Mouse (Mus musculus): ENCODE results near the gene Rtel1. TPM values are rescaled to one million over a fixed set of nuclear protein-coding genes. Genes with fewer than 3 reads are reported as not detected.

Rtel1 gene
- polyA plus RNA-seq, 1 experiment = 119 TPM

DNA sequence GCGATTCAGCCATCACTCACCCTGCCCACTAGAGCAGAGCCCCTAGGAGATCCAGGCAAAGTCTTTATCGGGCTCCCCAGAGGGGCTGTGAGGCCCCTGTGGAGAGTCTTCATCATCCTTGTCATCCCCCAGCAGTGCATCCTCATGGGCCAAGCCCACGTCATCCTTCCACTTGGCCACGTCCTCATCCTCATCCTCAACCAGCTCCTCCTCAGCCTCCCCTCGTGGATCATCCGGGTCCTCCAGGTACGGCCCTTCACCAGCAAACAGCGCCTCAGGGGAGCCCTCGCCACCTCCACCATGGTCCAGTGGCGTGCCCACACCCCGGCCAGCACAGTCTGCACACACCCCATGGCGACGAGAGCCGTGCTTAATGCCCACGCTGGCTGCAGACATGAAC, 71.5 kb downstream of the Rtel1 start:
- Histone ChIP-seq H3K27me3 (ENCODE audit: control insufficient read depth, insufficient read depth, low read length) (no peaks in the 10 kb centered on the region), H3K4me1 (replicated peaks; ENCODE audit: control insufficient read depth, insufficient read depth, low read length) (no peaks in the 10 kb centered on the region), H3K4me3 (ENCODE audit: control insufficient read depth, insufficient read depth, low read length) (no peak overlapping the region), H3K27ac (ENCODE audit: control insufficient read depth, insufficient read depth, low read length) (no peak overlapping the region), H3K36me3 (ENCODE audit: control insufficient read depth, insufficient read depth, low read length) (0 out of 2 replicates have a peak, but pooled peaks cover 1% of the 10 kb centered on the region)
- TF ChIP-seq CTCF (IDR thresholded peaks at IDR 0.05; ENCODE audit: borderline replicate concordance, control insufficient read depth, extremely low read depth, insufficient read depth, low read length, poor library complexity) (no peak), POLR2A (IDR thresholded peaks at IDR 0.05; ENCODE audit: control insufficient read depth, extremely low read depth, insufficient read depth, low read length, poor library complexity) (no peak)
- no peak for DNase-seq
- WGBS = 96% methylated on average over 15 of the region's 15 CpGs

DNA sequence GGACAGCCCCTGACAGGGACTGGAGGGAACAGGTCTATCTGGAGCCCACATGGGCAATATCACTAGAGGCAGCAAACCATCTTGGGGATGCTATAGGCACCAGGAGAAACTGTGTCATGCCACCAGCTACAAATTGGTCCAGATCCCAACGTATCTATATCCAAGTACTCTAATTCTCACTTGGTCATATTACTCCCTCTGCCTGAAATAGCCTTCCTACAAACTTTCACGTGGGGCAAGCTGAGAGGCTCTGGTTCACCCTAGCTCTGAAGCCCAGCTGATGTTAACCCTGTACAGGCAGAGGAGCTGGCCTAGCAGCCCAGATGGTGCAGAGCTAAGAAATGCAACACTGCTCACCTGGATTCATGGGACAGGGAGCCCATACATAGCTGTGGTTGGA, 72.0 kb downstream of the Rtel1 start:
- Histone ChIP-seq H3K4me1 (replicated peaks; ENCODE audit: control insufficient read depth, insufficient read depth, low read length) (no peaks in the 10 kb centered on the region), H3K27me3 (ENCODE audit: control insufficient read depth, insufficient read depth, low read length) (no peaks in the 10 kb centered on the region), H3K36me3 (ENCODE audit: control insufficient read depth, insufficient read depth, low read length) (no peaks in the 10 kb centered on the region), H3K27ac (ENCODE audit: control insufficient read depth, insufficient read depth, low read length) (no peak overlapping the region), H3K4me3 (ENCODE audit: control insufficient read depth, insufficient read depth, low read length) (no peak overlapping the region)
- no peak for TF ChIP-seq CTCF (IDR thresholded peaks at IDR 0.05; ENCODE audit: borderline replicate concordance, control insufficient read depth, extremely low read depth, insufficient read depth, low read length, poor library complexity)
- TF ChIP-seq POLR2A (IDR thresholded peaks at IDR 0.05; ENCODE audit: control insufficient read depth, extremely low read depth, insufficient read depth, low read length, poor library complexity) = no peak
- 70% methylated on average over 2 of the region's 2 CpGs for WGBS
- DNase-seq = no peak

DNA sequence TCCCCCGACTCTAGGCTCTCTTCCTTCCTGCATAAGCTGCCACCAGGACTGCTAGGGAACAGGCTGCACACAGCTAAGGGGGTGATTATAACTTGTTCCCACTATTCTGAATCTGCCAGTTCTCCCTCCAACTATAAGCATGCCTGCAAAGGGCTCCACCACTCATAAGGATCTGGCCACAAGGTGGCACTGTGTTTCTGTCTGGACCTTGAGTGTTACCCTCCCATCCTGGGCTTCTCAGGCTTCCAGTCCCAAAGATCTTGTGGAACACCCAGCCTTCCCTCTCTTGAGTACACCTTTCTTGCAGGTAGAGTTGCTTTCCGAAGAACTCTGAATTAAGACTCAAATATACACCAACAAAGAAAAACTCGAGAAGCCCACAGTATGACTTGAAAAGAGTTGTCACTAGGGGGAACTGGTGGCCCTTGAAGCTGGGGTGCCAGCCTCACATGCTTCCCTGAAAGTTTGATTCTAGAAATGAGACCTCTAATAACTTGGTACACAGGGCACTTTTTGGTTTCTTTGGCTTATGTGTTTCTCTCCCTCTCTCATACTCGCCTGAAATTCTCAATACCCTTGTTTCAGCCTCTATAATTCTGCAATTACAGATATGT, 73.2 kb downstream of the Rtel1 start:
- no peaks in the 10 kb centered on the region for H3K36me3 ChIP-seq (ENCODE audit: control insufficient read depth, insufficient read depth, low read length)
- 33% methylated on average over 4 of the region's 4 CpGs for WGBS
- no peak for TF ChIP-seq POLR2A (IDR thresholded peaks at IDR 0.05; ENCODE audit: control insufficient read depth, extremely low read depth, insufficient read depth, low read length, poor library complexity)
- TF ChIP-seq CTCF (IDR thresholded peaks at IDR 0.05; ENCODE audit: borderline replicate concordance, control insufficient read depth, extremely low read depth, insufficient read depth, low read length, poor library complexity) = peak; percentile 22; the same call in 1 of the 2 replicates
- H3K4me3 ChIP-seq (ENCODE audit: control insufficient read depth, insufficient read depth, low read length) = no peak overlapping the region
- peak; percentile 83 for DNase-seq
- no peaks in the 10 kb centered on the region for H3K27me3 ChIP-seq (ENCODE audit: control insufficient read depth, insufficient read depth, low read length)
- H3K4me1 ChIP-seq (replicated peaks; ENCODE audit: control insufficient read depth, insufficient read depth, low read length) = no peaks in the 10 kb centered on the region
- H3K27ac ChIP-seq (ENCODE audit: control insufficient read depth, insufficient read depth, low read length) = no peak overlapping the region

DNA sequence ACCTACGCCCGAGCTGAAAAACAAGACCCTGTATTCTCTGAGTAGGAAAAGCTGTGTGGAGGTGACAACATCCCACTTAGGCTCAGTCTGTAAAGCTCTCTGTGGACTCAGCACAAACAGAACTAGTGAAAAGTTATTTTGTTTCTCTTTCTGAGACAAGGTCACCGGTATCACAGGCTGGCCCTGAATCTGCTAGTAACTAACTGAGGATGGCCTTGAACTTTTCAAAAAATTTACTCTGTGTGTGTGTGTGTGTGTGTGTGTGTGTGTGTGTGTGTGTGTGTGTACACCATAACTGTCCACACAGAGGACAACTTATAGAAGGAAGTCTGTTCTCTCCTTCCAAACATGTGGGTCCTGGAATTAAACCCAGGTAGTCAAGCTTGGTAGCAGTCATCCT, 74.5 kb downstream of the Rtel1 start:
- Histone ChIP-seq H3K4me1 (replicated peaks; ENCODE audit: control insufficient read depth, insufficient read depth, low read length) (no peaks in the 10 kb centered on the region), H3K27ac (ENCODE audit: control insufficient read depth, insufficient read depth, low read length) (no peak overlapping the region), H3K36me3 (ENCODE audit: control insufficient read depth, insufficient read depth, low read length) (no peaks in the 10 kb centered on the region), H3K27me3 (ENCODE audit: control insufficient read depth, insufficient read depth, low read length) (no peaks in the 10 kb centered on the region), H3K4me3 (ENCODE audit: control insufficient read depth, insufficient read depth, low read length) (no peak overlapping the region)
- DNase-seq = no peak
- TF ChIP-seq POLR2A (IDR thresholded peaks at IDR 0.05; ENCODE audit: control insufficient read depth, extremely low read depth, insufficient read depth, low read length, poor library complexity) (no peak), CTCF (IDR thresholded peaks at IDR 0.05; ENCODE audit: borderline replicate concordance, control insufficient read depth, extremely low read depth, insufficient read depth, low read length, poor library complexity) (no peak)
- WGBS = 96% methylated on average over 3 of the region's 3 CpGs

DNA sequence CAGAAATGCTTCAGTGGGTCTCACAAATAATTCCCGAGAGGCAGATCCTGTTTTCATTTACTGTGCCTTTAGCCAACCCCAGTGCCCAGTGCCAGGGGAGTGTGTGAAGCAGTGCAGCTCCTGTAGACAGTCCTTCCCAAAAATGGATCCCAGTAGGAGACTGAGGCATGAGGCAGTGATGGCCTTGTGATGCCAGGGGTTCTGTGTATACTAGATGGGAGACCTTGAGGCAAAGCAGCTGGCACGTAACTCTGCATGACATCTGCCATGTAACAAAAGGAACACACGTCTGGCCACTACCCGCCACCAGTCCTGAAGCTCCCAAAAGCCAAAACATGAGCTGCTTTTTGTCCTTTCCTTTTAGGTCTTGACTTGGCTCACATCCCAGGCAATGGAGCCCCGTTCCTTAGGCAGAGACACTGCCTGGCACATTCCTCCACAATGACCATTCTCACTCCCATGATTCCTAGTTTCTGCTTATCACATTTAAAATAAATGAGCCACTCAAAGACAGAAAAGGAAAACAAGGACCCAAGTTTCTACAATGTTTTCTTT, 77.7 kb downstream of the Rtel1 start:
- Histone ChIP-seq H3K4me1 (replicated peaks; ENCODE audit: control insufficient read depth, insufficient read depth, low read length) (no peaks in the 10 kb centered on the region), H3K4me3 (ENCODE audit: control insufficient read depth, insufficient read depth, low read length) (no peak overlapping the region), H3K27me3 (ENCODE audit: control insufficient read depth, insufficient read depth, low read length) (no peaks in the 10 kb centered on the region), H3K27ac (ENCODE audit: control insufficient read depth, insufficient read depth, low read length) (no peak overlapping the region), H3K36me3 (ENCODE audit: control insufficient read depth, insufficient read depth, low read length) (no peaks in the 10 kb centered on the region)
- DNase-seq = no peak
- WGBS = 86% methylated on average over 5 of the region's 5 CpGs
- TF ChIP-seq CTCF (IDR thresholded peaks at IDR 0.05; ENCODE audit: borderline replicate concordance, control insufficient read depth, extremely low read depth, insufficient read depth, low read length, poor library complexity) (no peak), POLR2A (IDR thresholded peaks at IDR 0.05; ENCODE audit: control insufficient read depth, extremely low read depth, insufficient read depth, low read length, poor library complexity) (no peak)

DNA sequence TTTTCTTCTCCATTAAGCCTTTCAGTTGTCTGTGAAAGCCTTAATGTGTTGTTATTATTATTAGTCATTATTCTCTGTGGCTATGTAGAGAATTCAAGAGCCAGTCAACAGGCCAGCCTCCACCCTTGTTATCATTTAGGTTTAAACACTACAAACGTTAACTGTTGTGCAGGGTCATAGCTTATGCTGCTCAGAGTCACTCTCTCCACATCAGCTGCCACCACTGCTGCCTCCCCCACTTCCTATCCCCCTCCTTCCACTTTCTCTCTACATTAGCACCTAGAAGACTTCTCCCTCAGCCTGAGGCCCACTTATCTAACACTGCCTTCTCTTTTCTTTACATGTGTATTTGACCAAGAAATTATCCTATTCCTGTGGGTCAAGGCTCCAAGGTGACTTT, 82.0 kb downstream of the Rtel1 start:
- 0% methylated on average over 1 of the region's 1 CpGs for WGBS
- TF ChIP-seq POLR2A (IDR thresholded peaks at IDR 0.05; ENCODE audit: control insufficient read depth, extremely low read depth, insufficient read depth, low read length, poor library complexity) (no peak), CTCF (IDR thresholded peaks at IDR 0.05; ENCODE audit: borderline replicate concordance, control insufficient read depth, extremely low read depth, insufficient read depth, low read length, poor library complexity) (no peak)
- no peaks in the 10 kb centered on the region for H3K4me1 ChIP-seq (replicated peaks; ENCODE audit: control insufficient read depth, insufficient read depth, low read length)
- H3K27ac ChIP-seq (ENCODE audit: control insufficient read depth, insufficient read depth, low read length) = no peak overlapping the region
- H3K36me3 ChIP-seq (ENCODE audit: control insufficient read depth, insufficient read depth, low read length) = no peaks in the 10 kb centered on the region
- no peak overlapping the region for H3K4me3 ChIP-seq (ENCODE audit: control insufficient read depth, insufficient read depth, low read length)
- DNase-seq = no peak
- no peaks in the 10 kb centered on the region for H3K27me3 ChIP-seq (ENCODE audit: control insufficient read depth, insufficient read depth, low read length)
